Mouse (Mus musculus) C2C12 (cell line): ENCODE measurements around the gene Sorcs2. TPM values are rescaled to one million over a fixed set of nuclear protein-coding genes. Genes with fewer than 3 reads are reported as not detected.
"Not testable (repeated sequence)": the region's sequence is repeated elsewhere in the genome, so short reads cannot be mapped to it uniquely, and the experiment has no call there.

ENCODE experiments used
- H3K27me3 ChIP-seq: one replicate; pipeline ENCODE4 v1.6.1; 2011; ENCODE audit not compliant: control insufficient read depth, insufficient read depth, insufficient read length
- H3K36me3 ChIP-seq: one replicate; pipeline ENCODE4 v1.6.1; 2011; ENCODE audit not compliant: control insufficient read depth, insufficient read depth
- H3K4me3 ChIP-seq: one replicate; pipeline ENCODE4 v1.5.1; 2011; ENCODE audit warnings: mild to moderate bottlenecking, control low read depth; ENCODE audit not compliant: poor library complexity, insufficient read depth, severe bottlenecking
- H3K79me2 ChIP-seq: one replicate; pipeline ENCODE4 v1.6.1; 2011; ENCODE audit not compliant: control insufficient read depth, insufficient read depth
- H3K79me3 ChIP-seq: one replicate; pipeline ENCODE4 v1.6.1; 2011; ENCODE audit warnings: low read depth, control low read depth
- H3ac ChIP-seq: one replicate; pipeline ENCODE3; 2011; ENCODE audit warnings: low read depth; ENCODE audit not compliant: control insufficient read depth, insufficient read length
- CEBPB ChIP-seq: IDR thresholded peaks from one replicate; pipeline ENCODE4 v1.6.1; 2011; ENCODE audit warnings: low read depth, mild to moderate bottlenecking, control low read depth, moderate library complexity
- CTCF ChIP-seq: IDR thresholded peaks from one replicate; pipeline ENCODE4 v1.5.1; 2011; ENCODE audit not compliant: control insufficient read depth, insufficient read depth, insufficient read length
- FOSL1 ChIP-seq: IDR thresholded peaks from one replicate; pipeline ENCODE4 v1.8.0; 2011; ENCODE audit warnings: mild to moderate bottlenecking, low read length; ENCODE audit not compliant: poor library complexity, insufficient read depth, severe bottlenecking
- MAX ChIP-seq: IDR thresholded peaks from one replicate; pipeline ENCODE4 v1.6.1; 2011; ENCODE audit warnings: mild to moderate bottlenecking, control low read depth
- MYOD1 ChIP-seq: IDR thresholded peaks from one replicate; pipeline ENCODE4 v1.6.1; 2011; ENCODE audit warnings: low read depth; ENCODE audit not compliant: control insufficient read depth, insufficient read length
- MYOG ChIP-seq: IDR thresholded peaks from one replicate; pipeline ENCODE4 v1.6.1; 2011; ENCODE audit not compliant: control insufficient read depth, insufficient read length; ENCODE audit errors: extremely low read depth
- USF1 ChIP-seq: IDR thresholded peaks from one replicate; pipeline ENCODE4 v1.6.1; 2011; ENCODE audit warnings: low read depth, mild to moderate bottlenecking, control low read depth, moderate library complexity
- polyA plus RNA-seq: library from polyadenylated mRNA; unstranded; fragments of >200 nt; fragmentation: generic; extraction: Trizol; gene quantifications from one replicate; pipeline ENCODE4 v1.2.1, GENCODE M21; 2012; ENCODE audit warnings: missing spikeins

Gene Sorcs2
- polyA plus RNA-seq, 1 experiment = 67.7 TPM

- Histone ChIP-seq H3K79me2 (no peaks in the 10 kb centered on the region), H3K79me3 (no peaks in the 10 kb centered on the region), H3K4me3 (no peak overlapping the region), H3ac (no peak overlapping the region), H3K36me3 (no peaks in the 10 kb centered on the region), H3K27me3 (no peaks in the 10 kb centered on the region)
- TF ChIP-seq CEBPB (no peak), USF1 (no peak), MYOD1 (no peak), FOSL1 (no peak), MYOG (no peak), CTCF (no peak), MAX (no peak)
Measured at GRCm38 (mm10) chr5:36257008-36257407, 140.9 kb downstream of the Sorcs2 start.

GRCm38 (mm10) chr5:36254642-36255516, 143.1 kb downstream of the Sorcs2 start:
- Histone ChIP-seq H3K27me3 (no peaks in the 10 kb centered on the region), H3ac (no peak overlapping the region), H3K4me3 (no peak overlapping the region), H3K79me2 (no peaks in the 10 kb centered on the region), H3K79me3 (no peaks in the 10 kb centered on the region), H3K36me3 (no peaks in the 10 kb centered on the region)
- no peak for TF ChIP-seq MAX
- no peak for TF ChIP-seq CTCF
- TF ChIP-seq MYOG = no peak
- TF ChIP-seq FOSL1 = no peak
- no peak for TF ChIP-seq MYOD1
- TF ChIP-seq CEBPB = no peak
- TF ChIP-seq USF1 = no peak

- no peaks in the 10 kb centered on the region for H3K36me3 ChIP-seq
- no peak overlapping the region for H3ac ChIP-seq
- H3K27me3 ChIP-seq = no peaks in the 10 kb centered on the region
- H3K79me2 ChIP-seq = no peaks in the 10 kb centered on the region
- TF ChIP-seq CEBPB (no peak), MAX (no peak), USF1 (no peak), CTCF (no peak), MYOG (no peak), FOSL1 (no peak), MYOD1 (no peak)
- H3K79me3 ChIP-seq = no peaks in the 10 kb centered on the region
- no peak overlapping the region for H3K4me3 ChIP-seq
Measured at GRCm38 (mm10) chr5:36252746-36253504, 145.0 kb downstream of the Sorcs2 start.

- no peaks in the 10 kb centered on the region for H3K79me2 ChIP-seq
- H3K27me3 ChIP-seq = no peaks in the 10 kb centered on the region
- H3K79me3 ChIP-seq = no peaks in the 10 kb centered on the region
- TF ChIP-seq MYOG = no peak
- no peak for TF ChIP-seq MAX
- no peak for TF ChIP-seq USF1
- TF ChIP-seq MYOD1 = no peak
- no peak overlapping the region for H3K4me3 ChIP-seq
- H3K36me3 ChIP-seq = no peaks in the 10 kb centered on the region
- no peak overlapping the region for H3ac ChIP-seq
Measured at GRCm38 (mm10) chr5:36248022-36248421, 149.9 kb downstream of the Sorcs2 start.

GRCm38 (mm10) chr5:36237526-36237925, 160.4 kb downstream of the Sorcs2 start:
- H3K27me3 ChIP-seq, H3K36me3 ChIP-seq, H3K79me3 ChIP-seq, H3ac ChIP-seq, H3K79me2 ChIP-seq, H3K4me3 ChIP-seq: not testable (repeated sequence)

GRCm38 (mm10) chr5:36230301-36230780, 167.6 kb downstream of the Sorcs2 start:
- Histone ChIP-seq H3K4me3 (no peak overlapping the region), H3K27me3 (no peaks in the 10 kb centered on the region), H3K36me3 (no peaks in the 10 kb centered on the region), H3K79me2 (no peaks in the 10 kb centered on the region), H3ac (no peak overlapping the region), H3K79me3 (no peaks in the 10 kb centered on the region)
- TF ChIP-seq CTCF (no peak), USF1 (no peak), FOSL1 (no peak), MYOD1 (no peak), CEBPB (no peak), MAX (no peak), MYOG (no peak)
